Mouse (Mus musculus): ENCODE data around the gene Gm20458.

Gene Gm20458

GRCm38 (mm10) chr2:164460745-164461551 lies at the start of gene Gm20458:
Gene Gm20458 (plus strand): TSS chr2:164460967.
- peak; percentile 96 to 99 for DNase-seq

- DNase-seq: no peak
Measured at GRCm38 (mm10) chr2:164414167-164414566, 46.6 kb upstream of the Gm20458 start.

DNA sequence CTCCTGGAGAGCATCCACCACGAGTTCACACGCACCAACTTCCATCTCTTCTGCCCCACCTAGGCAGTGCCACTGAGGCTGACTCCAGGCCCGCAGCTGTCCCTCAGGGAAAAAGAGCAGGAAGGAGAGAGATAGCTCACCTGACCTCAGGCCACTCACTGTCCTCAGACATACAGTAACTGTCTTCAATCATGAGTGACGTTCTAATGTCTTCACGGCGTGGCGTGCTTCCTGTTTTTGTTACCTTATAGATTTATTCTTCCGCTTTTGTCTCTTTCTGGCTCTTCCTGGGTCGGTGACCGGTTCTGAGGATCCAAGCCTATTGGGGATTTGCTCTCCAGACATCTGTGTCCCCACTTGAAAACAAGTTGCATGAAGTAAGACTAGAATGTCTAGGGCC lies 46.2 kb upstream of the Gm20458 start:
- DNase-seq: no peak

DNA sequence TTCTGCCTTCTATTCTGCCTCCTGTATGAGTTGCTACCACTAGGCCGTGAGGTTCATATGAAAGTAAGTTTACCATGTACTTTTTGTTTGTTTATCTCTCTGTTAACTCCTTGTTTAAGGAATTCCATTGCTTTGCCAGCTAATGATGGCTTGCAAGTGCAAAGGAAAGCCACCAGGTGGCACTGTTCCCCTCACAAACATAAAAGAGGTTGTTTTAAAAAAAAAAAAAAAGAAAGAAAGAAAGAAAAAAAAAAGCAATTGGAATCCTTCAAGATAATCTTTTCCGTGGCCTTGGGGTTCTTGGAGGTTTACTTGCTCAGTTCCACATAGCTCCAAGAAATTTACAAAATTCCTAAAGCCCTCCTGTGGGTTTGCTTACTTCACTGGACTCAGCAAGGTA lies 43.6 kb upstream of the Gm20458 start:
- DNase-seq: no peak

GRCm38 (mm10) chr2:164418308-164418875 lies 42.4 kb upstream of the Gm20458 start:
- peak; percentile 56 to 79 for DNase-seq

DNA sequence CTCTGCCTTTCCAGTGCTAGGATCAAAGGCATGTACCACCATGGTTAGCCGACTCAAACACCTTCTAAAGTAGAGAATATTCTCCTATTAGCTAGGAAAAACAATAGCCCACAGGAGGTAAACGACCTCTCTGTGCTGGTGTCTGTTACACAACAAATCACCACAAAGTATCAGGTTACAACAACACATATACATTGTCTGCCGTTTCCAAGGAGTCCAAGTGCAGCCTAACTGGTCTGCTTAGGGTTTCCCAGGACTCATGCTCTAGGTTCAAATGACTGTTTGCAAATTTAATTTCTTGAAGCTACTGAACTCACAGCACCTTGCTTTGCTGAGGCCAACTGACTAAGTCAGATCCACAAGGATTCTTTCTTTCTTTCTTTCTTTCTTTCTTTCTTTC lies 41.3 kb upstream of the Gm20458 start:
- no peak for DNase-seq

DNA sequence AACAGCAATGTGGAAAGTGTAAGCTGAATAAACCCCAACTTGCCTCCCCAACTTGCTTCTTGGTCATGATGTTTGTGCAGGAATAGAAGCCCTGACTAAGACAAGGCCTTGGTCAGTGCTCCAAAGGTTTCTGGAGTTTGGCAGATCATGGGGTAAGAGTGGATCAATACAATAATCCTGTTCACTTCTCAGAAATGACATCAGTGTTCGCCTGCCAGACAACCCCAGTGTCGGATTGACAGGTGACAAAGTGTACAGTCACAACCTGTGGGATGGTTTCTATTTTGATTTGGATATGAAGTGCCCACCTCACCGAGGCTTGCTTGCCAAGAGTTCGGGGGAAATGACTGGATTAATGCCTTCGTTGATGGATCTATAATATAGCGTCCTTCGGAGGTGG lies 39.5 kb upstream of the Gm20458 start:
- no peak for DNase-seq

DNA sequence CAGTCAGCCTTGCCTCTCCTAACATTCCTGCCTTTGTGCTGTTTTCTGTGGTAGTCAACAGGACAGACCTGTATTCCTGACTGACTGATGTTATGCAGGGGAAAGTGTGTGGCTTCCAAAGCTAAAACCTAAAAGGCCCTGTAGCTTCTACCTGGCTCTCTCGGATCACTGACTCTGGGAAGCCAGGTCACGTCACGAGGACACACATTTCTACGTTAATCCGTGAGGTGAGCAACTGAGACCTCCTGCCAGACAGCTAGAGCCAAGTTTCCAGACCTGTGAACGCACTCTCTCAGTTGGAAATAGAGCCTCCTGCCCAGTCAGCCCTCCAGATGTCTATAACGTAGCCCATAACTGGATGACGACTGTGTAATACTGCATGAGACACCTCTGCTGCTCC lies 38.8 kb upstream of the Gm20458 start:
- peak; percentile 73 to 79 for DNase-seq

GRCm38 (mm10) chr2:164422675-164423393 lies 37.9 kb upstream of the Gm20458 start:
- DNase-seq: no peak

DNA sequence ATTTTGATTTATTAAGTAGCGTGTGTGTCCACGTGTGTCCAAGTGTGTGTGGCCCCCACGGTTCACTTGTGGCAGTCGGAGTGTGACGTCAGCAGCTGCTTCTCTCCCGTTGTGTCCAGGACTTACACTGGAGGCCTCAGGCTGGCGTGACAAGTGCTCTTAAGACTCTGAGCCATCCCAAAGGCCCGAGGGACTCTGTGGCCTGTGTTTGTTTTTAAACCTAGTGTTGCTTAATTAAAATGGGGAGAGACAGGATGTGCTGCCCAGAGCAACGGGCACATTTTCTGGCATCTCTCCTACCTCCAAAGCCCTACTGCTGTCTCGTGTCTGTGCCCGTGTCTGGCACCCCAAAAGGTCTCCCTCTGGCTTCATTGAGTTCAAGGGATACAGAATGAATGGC lies 37.3 kb upstream of the Gm20458 start:
- no peak for DNase-seq

DNA sequence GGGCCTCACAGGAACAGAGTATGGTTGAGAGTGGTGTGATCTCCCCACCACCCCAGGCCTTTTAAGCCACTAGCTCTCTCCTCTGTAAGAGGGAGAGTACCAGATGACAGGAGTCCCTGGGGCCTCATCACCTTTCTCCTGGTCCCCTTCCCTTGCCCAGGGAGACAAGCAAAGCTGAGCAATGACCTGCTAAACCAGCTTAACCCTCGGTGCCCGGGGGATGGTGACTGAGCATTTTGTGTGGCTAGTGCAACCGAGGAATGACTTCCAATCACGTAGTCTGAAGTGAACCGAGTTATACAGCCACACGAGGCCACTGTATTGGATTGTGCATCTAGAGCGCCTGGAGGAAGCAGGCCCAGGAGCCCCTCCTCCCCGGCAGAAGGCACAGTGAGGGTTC lies 36.4 kb upstream of the Gm20458 start:
- no peak for DNase-seq

GRCm38 (mm10) chr2:164425401-164425800 lies 35.4 kb upstream of the Gm20458 start:
- peak; percentile 70 to 75 for DNase-seq

- DNase-seq: peak; percentile 61 to 64
Measured at GRCm38 (mm10) chr2:164426121-164426520, 34.6 kb upstream of the Gm20458 start.

- DNase-seq: no peak
Measured at GRCm38 (mm10) chr2:164426952-164427351, 33.8 kb upstream of the Gm20458 start.

DNA sequence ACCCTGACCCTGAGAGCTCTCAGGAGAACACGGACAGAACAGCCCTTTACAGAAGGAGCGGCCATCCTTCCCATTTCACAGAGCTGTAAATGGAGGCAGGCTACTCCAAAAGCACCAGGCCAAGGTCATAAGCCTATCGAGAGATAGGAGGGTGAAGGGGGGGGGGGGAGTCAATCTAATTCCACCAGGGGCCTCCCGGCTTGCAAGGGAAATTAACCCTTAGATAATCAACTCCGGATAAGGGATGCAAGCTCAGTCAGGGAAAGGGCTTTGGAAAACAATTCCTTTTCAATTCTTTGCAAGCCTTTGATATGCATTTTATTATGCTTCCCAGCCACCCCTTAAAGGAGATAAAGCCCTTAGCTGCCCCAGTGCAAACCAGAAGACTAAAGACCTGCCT lies 32.3 kb upstream of the Gm20458 start:
- DNase-seq: no peak

GRCm38 (mm10) chr2:164429881-164430615 lies 30.7 kb upstream of the Gm20458 start:
- no peak for DNase-seq

GRCm38 (mm10) chr2:164430697-164431096 lies 30.1 kb upstream of the Gm20458 start:
- peak; percentile 70 to 75 for DNase-seq

- peak; percentile 74 to 81 for DNase-seq
Measured at GRCm38 (mm10) chr2:164431676-164432465, 28.9 kb upstream of the Gm20458 start.

GRCm38 (mm10) chr2:164432541-164433191 lies 28.1 kb upstream of the Gm20458 start:
- DNase-seq: peak; percentile 58 to 66

- DNase-seq: peak in 1 of 2 experiments; percentile 52
Measured at GRCm38 (mm10) chr2:164433278-164433895, 27.4 kb upstream of the Gm20458 start.

DNA sequence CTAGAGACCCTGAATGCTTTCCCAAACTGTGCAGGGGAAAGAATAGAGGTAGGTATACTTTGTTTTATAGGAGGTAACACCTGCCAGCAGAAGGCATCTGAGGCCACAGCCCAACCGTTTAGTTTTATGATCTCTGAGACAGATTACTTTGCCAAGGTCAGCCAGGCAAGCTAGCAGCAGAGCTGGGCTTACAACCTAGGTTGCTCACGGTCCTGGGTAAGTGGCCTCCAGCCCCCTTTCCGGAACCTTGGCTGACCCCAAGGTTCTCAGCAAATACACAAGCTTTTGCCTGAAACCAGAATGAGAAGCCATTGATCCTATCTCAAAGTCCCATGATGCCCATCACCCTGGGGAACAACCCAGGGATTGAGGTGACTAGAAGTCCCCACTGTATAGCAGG lies 26.1 kb upstream of the Gm20458 start:
- peak; percentile 48 to 70 for DNase-seq

Data from kidney, adult 8-10 months (tissue).